Mouse (Mus musculus): ENCODE data around the gene Arid5a.

DNA sequence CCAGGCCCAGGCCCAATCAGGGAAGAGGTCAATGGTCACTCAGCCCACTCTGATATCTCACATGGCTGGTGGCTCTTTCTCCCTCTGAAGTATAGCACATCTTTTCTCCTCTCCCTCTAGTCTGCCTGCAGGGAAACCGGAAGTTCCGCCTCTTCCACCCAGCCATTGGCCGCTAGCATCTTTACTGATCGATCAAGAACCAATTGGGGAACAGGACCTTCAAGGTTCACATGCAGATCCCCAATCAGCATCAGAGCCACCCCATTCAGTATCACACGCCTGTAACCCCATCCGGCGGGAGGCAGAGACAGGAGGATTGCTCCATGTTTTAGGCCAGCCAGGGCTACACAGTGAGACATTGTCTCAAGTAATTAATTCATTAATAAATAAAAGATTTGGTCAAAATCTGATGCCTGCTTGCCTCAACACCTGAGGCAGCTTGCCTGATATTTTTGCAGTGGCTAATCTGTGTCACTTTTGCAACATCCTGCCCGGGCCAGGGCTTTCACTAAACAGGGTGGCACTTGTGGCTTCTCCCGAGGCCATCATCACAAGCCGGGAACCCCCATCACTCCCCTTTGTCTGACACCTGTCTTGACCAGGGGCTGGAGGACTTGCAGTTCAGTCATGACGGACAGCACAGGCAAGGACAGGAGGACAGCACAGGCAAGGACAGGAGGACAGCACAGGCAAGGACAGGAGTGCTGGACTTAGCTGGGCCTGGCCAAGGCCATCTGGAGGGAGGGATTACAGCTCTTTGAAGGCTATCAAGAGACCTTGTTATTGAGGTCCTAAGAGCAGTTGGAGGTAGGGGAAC lies 7.6 kb downstream of the Arid5a start:
- no peak for TF ChIP-seq POLR2AphosphoS2 (IDR thresholded peaks at IDR 0.05; ENCODE audit: insufficient read length, low read depth)
- TF ChIP-seq TCF12 (IDR thresholded peaks at IDR 0.05; ENCODE audit: insufficient read depth, poor library complexity, severe bottlenecking): no peak
- no peak for TF ChIP-seq E2F4 (IDR thresholded peaks at IDR 0.05; ENCODE audit: insufficient read depth)
- TF ChIP-seq POLR2A (IDR thresholded peaks at IDR 0.05; ENCODE audit: insufficient read length, low read depth): no peak
- TF ChIP-seq TCF3 (IDR thresholded peaks at IDR 0.05; ENCODE audit: insufficient read length, low read depth): no peak
- no peak for TF ChIP-seq CEBPB (IDR thresholded peaks at IDR 0.05; ENCODE audit: insufficient read depth, poor library complexity, severe bottlenecking)
- TF ChIP-seq USF1 (IDR thresholded peaks at IDR 0.05; ENCODE audit: low read depth): no peak
- TF ChIP-seq MYOD1 (IDR thresholded peaks at IDR 0.05; ENCODE audit: control insufficient read depth in 1 of 3, insufficient read length in 2 of 3, low read depth in 2 of 3): no peak
- TF ChIP-seq MAX (IDR thresholded peaks at IDR 0.05; ENCODE audit: low read depth): no peak
- no peak for TF ChIP-seq MYOG (IDR thresholded peaks at IDR 0.05; ENCODE audit: control insufficient read depth in 1 of 3, insufficient read depth in 1 of 3, insufficient read length in 2 of 3, low read depth in 2 of 3)
- TF ChIP-seq SRF (IDR thresholded peaks at IDR 0.05; ENCODE audit: control insufficient read depth, insufficient read length, low read depth): no peak

Measured in myocyte (in vitro differentiated cells).